Mouse (Mus musculus) embryonic facial prominence, embryonic 14.5 days (tissue): ENCODE measurements at regions not wholly inside any gene's neighbourhood (a gene's known extent, or its start where the extent isn't known, plus 50 kb on each side); places are given as distances from the start of the nearest gene placed in this dataset.
A peak's percentile ranks its signal among the peaks of the same experiment; 100 is the strongest.

ENCODE experiments used
- ATAC-seq: fragments of 200-750 bp; cut with Nextera tagmentation; 2 replicates; pipeline ENCODE4 v1.8.0; 2017; ENCODE audit warnings: low read depth, moderate number of reproducible peaks, moderate TSS enrichment
- DNase-seq: peaks from one replicate; pipeline ENCODE4 v3.0.0-alpha.2; 2015; ENCODE audit warnings: low spot score
- H3K27ac ChIP-seq: fragments of 300-500 bp; sonication (generic); replicated peaks from 2 replicates; pipeline ENCODE4 v1.5.1; 2014; ENCODE audit warnings: low read depth, mild to moderate bottlenecking, low read length, moderate library complexity
- H3K27me3 ChIP-seq: fragments of 300-500 bp; sonication (generic); replicated peaks from 2 replicates; pipeline ENCODE4 v1.6.1; 2014; ENCODE audit warnings: low read length; ENCODE audit not compliant: control insufficient read depth, insufficient read depth
- H3K36me3 ChIP-seq: fragments of 300-500 bp; sonication (generic); 2 replicates; pipeline ENCODE4 v1.6.1; 2014; ENCODE audit warnings: low read length, mixed read lengths; ENCODE audit not compliant: control insufficient read depth, insufficient read depth
- H3K4me1 ChIP-seq: fragments of 300-500 bp; sonication (generic); 2 replicates; pipeline ENCODE4 v1.6.1; 2014; ENCODE audit warnings: antibody characterized with exemption, low read length; ENCODE audit not compliant: control insufficient read depth, insufficient read depth
- H3K4me2 ChIP-seq: fragments of 300-500 bp; sonication (generic); 2 replicates; pipeline ENCODE4 v1.6.1; 2014; ENCODE audit warnings: low read depth, mild to moderate bottlenecking, low read length, moderate library complexity, mixed read lengths
- H3K4me3 ChIP-seq: fragments of 300-500 bp; sonication (generic); 2 replicates; pipeline ENCODE4 v1.5.1; 2014; ENCODE audit warnings: low read depth, mild to moderate bottlenecking, low read length
- H3K9ac ChIP-seq: fragments of 300-500 bp; sonication (generic); 2 replicates; pipeline ENCODE4 v1.6.1; 2014; ENCODE audit warnings: low read depth, mild to moderate bottlenecking, low read length, moderate library complexity, mixed read lengths
- H3K9me3 ChIP-seq: fragments of 300-500 bp; sonication (generic); 2 replicates; pipeline ENCODE4 v1.6.1; 2016; ENCODE audit warnings: low read length; ENCODE audit not compliant: control insufficient read depth
- WGBS: fragments of 180-500 bp; shearing (Covaris S2); extraction: QIAGEN DNeasy Blood & Tissue Kit; methylation state at CpG from one replicate; pipeline ENCODE4 v1.1.7; 2014; 5-methylcytosine and 5-hydroxymethylcytosine counted together

DNA sequence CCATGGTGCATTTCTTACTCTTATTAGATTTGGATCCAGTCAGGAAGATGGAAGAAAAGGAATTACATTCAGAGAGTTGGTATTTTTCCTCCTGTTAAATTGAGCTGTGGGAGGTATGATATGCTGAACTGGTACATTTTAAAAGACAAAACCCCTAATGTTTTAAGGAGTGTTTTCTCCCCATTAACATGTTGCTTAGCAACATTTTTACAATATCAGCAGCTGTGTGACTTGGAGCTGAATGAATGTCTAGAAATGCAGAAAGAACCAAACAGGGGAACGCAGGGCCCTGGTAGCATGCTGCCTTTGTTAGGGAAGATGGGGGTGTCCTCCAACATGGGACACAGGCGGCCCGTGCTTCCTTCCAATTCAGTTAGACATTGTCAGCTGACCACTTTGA lies 257.5 kb upstream of the Gria1 start:
- ATAC-seq, result no peak
- no peak overlapping the region for H3K9ac ChIP-seq
- no peaks in the 10 kb centered on the region for H3K9me3 ChIP-seq
- WGBS, result 81% methylated on average over 3 of the region's 3 CpGs
- H3K27me3 ChIP-seq, result no peaks in the 10 kb centered on the region
- H3K4me2 ChIP-seq, result no peak overlapping the region
- no peaks in the 10 kb centered on the region for H3K4me1 ChIP-seq
- H3K36me3 ChIP-seq, result no peaks in the 10 kb centered on the region
- H3K27ac ChIP-seq, result no peak overlapping the region
- H3K4me3 ChIP-seq, result no peak overlapping the region
- DNase-seq, result no peak

DNA sequence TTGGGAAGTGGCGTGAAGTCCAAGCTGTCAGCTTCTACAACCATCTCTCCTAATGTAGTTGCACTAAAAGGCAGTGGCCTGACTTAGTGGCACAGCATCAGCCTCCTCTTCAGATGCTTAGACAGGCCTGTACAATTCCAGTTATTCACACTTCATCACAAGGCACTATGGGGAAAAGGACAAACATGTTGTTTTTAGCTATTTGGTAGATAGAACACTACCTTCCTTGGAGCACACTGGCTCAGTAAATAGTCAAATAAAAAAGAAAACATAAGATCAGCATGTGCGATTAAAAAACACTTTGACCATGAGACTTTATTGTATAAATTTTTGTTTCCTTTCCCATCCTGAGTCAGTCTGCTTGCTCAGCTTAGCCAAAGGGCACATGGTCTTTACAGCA lies 250.7 kb upstream of the Gria1 start:
- Histone ChIP-seq H3K9ac (no peak overlapping the region), H3K27me3 (no peaks in the 10 kb centered on the region), H3K9me3 (no peaks in the 10 kb centered on the region), H3K27ac (no peak overlapping the region), H3K36me3 (no peaks in the 10 kb centered on the region), H3K4me1 (no peaks in the 10 kb centered on the region), H3K4me2 (no peak overlapping the region), H3K4me3 (no peak overlapping the region)
- DNase-seq, result no peak
- 83% methylated on average over 2 of the region's 2 CpGs for WGBS
- ATAC-seq, result no peak

DNA sequence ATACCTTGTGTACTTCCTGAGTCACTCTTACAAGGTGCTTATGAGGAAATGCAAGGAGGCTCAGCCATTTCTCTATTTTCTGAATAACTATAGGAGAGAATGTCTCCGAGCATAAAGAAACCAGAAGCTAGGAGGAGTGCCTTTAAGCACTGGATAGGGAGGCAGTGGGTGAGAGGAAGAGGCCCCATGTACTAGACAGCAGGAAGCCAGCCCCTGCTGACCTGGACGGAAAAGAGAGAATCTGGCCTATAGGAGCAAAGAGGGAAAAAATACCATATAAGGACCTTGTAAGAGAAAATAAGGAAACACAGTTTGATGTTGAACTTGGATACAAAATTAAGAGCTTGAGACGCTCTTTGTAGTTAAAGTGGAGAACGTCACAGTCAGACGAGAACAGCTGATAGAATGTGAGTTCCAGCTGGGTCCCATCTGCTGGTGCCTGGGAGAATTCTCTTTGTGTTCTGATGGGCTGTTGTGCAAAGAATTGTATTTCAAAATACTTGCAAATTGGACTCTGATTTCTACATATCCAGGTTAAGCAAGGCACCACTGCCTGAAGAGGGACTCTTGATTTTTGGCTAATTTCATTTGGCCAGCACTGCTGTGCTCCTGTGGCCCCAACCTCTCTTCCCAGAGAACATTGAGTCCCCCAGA lies 248.6 kb upstream of the Gria1 start:
- ATAC-seq, result no peak
- 37% methylated on average over 5 of the region's 5 CpGs for WGBS
- Histone ChIP-seq H3K4me2 (no peak overlapping the region), H3K27ac (no peak overlapping the region; the same call in 1 of the 2 replicates), H3K4me1 (no peaks in the 10 kb centered on the region), H3K9ac (no peak overlapping the region), H3K9me3 (no peaks in the 10 kb centered on the region), H3K36me3 (no peaks in the 10 kb centered on the region), H3K4me3 (no peak overlapping the region), H3K27me3 (no peaks in the 10 kb centered on the region)
- peak; percentile 23 for DNase-seq

- Histone ChIP-seq H3K36me3 (no peaks in the 10 kb centered on the region), H3K9me3 (no peaks in the 10 kb centered on the region), H3K4me1 (no peaks in the 10 kb centered on the region), H3K9ac (no peak overlapping the region), H3K4me2 (no peak overlapping the region), H3K27ac (no peak overlapping the region), H3K4me3 (no peak overlapping the region), H3K27me3 (no peaks in the 10 kb centered on the region)
- ATAC-seq, result no peak
- no peak for DNase-seq
These were observed 243.8 kb upstream of the Gria1 start for GRCm38 (mm10) chr11:56767424-56767823.

GRCm38 (mm10) chr11:56786351-56786750 lies 224.8 kb upstream of the Gria1 start:
- no peaks in the 10 kb centered on the region for H3K36me3 ChIP-seq
- WGBS, result 70% methylated on average over 4 of the region's 4 CpGs
- no peaks in the 10 kb centered on the region for H3K27me3 ChIP-seq
- no peak overlapping the region for H3K9ac ChIP-seq
- H3K27ac ChIP-seq, result no peak overlapping the region
- DNase-seq (no peak), ATAC-seq (no peak)
- no peak overlapping the region for H3K4me3 ChIP-seq
- H3K4me1 ChIP-seq, result no peaks in the 10 kb centered on the region
- H3K9me3 ChIP-seq, result no peaks in the 10 kb centered on the region
- H3K4me2 ChIP-seq, result no peak overlapping the region

- ATAC-seq (no peak), DNase-seq (no peak)
- Histone ChIP-seq H3K27me3 (no peaks in the 10 kb centered on the region), H3K4me1 (no peaks in the 10 kb centered on the region), H3K36me3 (no peaks in the 10 kb centered on the region), H3K9ac (no peak overlapping the region), H3K4me2 (no peak overlapping the region), H3K9me3 (no peaks in the 10 kb centered on the region), H3K27ac (no peak overlapping the region), H3K4me3 (no peak overlapping the region)
- WGBS, result 70% methylated on average over 2 of the region's 2 CpGs
These were observed 218.5 kb upstream of the Gria1 start for GRCm38 (mm10) chr11:56792691-56793090.

GRCm38 (mm10) chr11:56807314-56807713 lies 203.9 kb upstream of the Gria1 start:
- H3K27me3 ChIP-seq, result no peaks in the 10 kb centered on the region
- no peaks in the 10 kb centered on the region for H3K36me3 ChIP-seq
- H3K4me1 ChIP-seq, result no peaks in the 10 kb centered on the region
- no peak overlapping the region for H3K4me2 ChIP-seq
- no peak overlapping the region for H3K27ac ChIP-seq
- H3K4me3 ChIP-seq, result no peak overlapping the region
- no peaks in the 10 kb centered on the region for H3K9me3 ChIP-seq
- no peak for ATAC-seq
- WGBS, result 82% methylated on average over 4 of the region's 4 CpGs
- H3K9ac ChIP-seq, result no peak overlapping the region
- DNase-seq, result no peak

DNA sequence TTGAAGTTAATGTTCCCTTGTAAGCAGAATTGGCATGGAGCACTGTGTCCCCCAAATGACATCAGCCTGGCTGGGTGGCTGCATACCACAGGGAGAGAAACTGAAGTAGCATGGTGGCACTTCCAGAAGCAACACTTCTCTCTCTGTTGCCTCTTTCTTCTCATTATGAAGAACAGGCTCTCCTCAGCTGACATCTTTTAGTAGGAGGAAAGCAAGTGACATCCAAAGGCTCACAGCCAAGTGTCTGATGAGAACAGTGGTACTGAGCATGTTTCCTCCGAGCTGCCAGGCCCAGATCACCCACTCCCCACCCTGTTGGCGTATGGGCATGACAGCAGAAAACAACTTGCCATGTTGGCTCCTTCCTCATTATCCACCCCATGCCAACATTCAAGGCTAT lies 201.0 kb upstream of the Gria1 start:
- DNase-seq (no peak), ATAC-seq (no peak)
- H3K4me2 ChIP-seq, result no peak overlapping the region
- WGBS, result 78% methylated on average over 2 of the region's 2 CpGs
- H3K9ac ChIP-seq, result no peak overlapping the region
- H3K4me3 ChIP-seq, result no peak overlapping the region
- no peaks in the 10 kb centered on the region for H3K27me3 ChIP-seq
- no peaks in the 10 kb centered on the region for H3K9me3 ChIP-seq
- H3K36me3 ChIP-seq, result no peaks in the 10 kb centered on the region
- H3K27ac ChIP-seq, result no peak overlapping the region
- no peaks in the 10 kb centered on the region for H3K4me1 ChIP-seq

DNA sequence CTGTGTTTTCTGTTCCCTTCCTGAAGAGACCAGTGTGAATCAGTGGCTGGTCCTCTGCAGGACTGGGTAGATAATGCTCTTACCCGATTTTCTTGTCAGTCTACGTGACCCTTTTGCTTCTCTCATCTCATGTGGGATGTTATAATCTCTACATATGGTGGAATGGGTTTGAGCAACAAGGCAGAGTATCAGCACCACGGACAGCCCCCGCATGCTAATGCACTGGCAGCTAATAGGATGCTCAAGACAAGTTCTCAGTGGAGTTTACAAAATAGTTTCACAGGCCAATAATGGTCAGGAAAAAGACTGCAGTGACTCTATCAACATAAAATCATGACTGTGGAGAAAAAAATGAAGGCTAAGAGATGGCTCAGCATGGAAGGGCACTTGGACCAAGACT lies 199.1 kb upstream of the Gria1 start:
- no peaks in the 10 kb centered on the region for H3K36me3 ChIP-seq
- H3K4me1 ChIP-seq, result no peaks in the 10 kb centered on the region
- no peak overlapping the region for H3K9ac ChIP-seq
- H3K4me2 ChIP-seq, result no peak overlapping the region
- no peaks in the 10 kb centered on the region for H3K9me3 ChIP-seq
- peak; percentile 66 for DNase-seq
- WGBS, result 52% methylated on average over 4 of the region's 4 CpGs
- no peak overlapping the region for H3K27ac ChIP-seq
- ATAC-seq, result no peak
- no peak overlapping the region for H3K4me3 ChIP-seq
- no peaks in the 10 kb centered on the region for H3K27me3 ChIP-seq
